Mouse (Mus musculus) lung, postnatal 0 days (tissue): ENCODE measurements around the gene Rnaset2a. TPM values are rescaled to one million over a fixed set of nuclear protein-coding genes. Genes with fewer than 3 reads are reported as not detected.
"Not testable (repeated sequence)": the region's sequence is repeated elsewhere in the genome, so short reads cannot be mapped to it uniquely, and the experiment has no call there.

ENCODE experiments used
- ATAC-seq: fragments of 200-750 bp; cut with Nextera tagmentation; 2 replicates; pipeline ENCODE4 v1.8.0; 2017; ENCODE audit warnings: moderate library complexity
- DNase-seq: peaks from one replicate; pipeline ENCODE4 v3.0.0-alpha.2; 2016; ENCODE audit warnings: low spot score
- H3K27ac ChIP-seq: fragments of 300-500 bp; sonication (generic); 2 replicates; pipeline ENCODE4 v1.5.1; 2014; ENCODE audit warnings: antibody characterized with exemption, mild to moderate bottlenecking, low read length, mixed read lengths
- H3K27me3 ChIP-seq: fragments of 300-500 bp; sonication (generic); replicated peaks from 2 replicates; pipeline ENCODE4 v1.6.1; 2014; ENCODE audit warnings: low read length, mixed read lengths; ENCODE audit not compliant: insufficient read depth
- H3K36me3 ChIP-seq: fragments of 300-500 bp; sonication (generic); 2 replicates; pipeline ENCODE4 v1.6.1; 2014; ENCODE audit warnings: low read length, mixed read lengths; ENCODE audit not compliant: insufficient read depth
- H3K4me1 ChIP-seq: fragments of 300-500 bp; sonication (generic); 2 replicates; pipeline ENCODE4 v1.6.1; 2014; ENCODE audit warnings: antibody characterized with exemption, low read depth, low read length, mixed read lengths; ENCODE audit not compliant: insufficient read depth
- H3K4me2 ChIP-seq: fragments of 300-500 bp; sonication (generic); replicated peaks from 2 replicates; pipeline ENCODE4 v1.6.1; 2014; ENCODE audit warnings: low read depth, mild to moderate bottlenecking, low read length, moderate library complexity, mixed read lengths
- H3K4me3 ChIP-seq: fragments of 300-500 bp; sonication (generic); 2 replicates; pipeline ENCODE4 v1.5.1; 2014; ENCODE audit warnings: low read depth, low read length
- H3K9ac ChIP-seq: fragments of 300-500 bp; sonication (generic); replicated peaks from 2 replicates; pipeline ENCODE4 v1.6.1; 2014; ENCODE audit warnings: low read depth, mild to moderate bottlenecking
- H3K9me3 ChIP-seq: fragments of 300-500 bp; sonication (generic); 2 replicates; pipeline ENCODE4 v1.6.1; 2016; ENCODE audit warnings: low read length, mixed read lengths
- CTCF ChIP-seq: IDR thresholded peaks from 2 replicates; pipeline ENCODE4 v1.5.1; 2016; ENCODE audit warnings: antibody characterized with exemption, mild to moderate bottlenecking
- EP300 ChIP-seq: IDR thresholded peaks from 2 replicates; pipeline ENCODE4 v1.6.1; 2016; ENCODE audit warnings: antibody characterized with exemption, mild to moderate bottlenecking, control low read depth
- WGBS: fragments of 180-500 bp; shearing (Covaris S2); extraction: QIAGEN DNeasy Blood & Tissue Kit; methylation state at CpG from one replicate; pipeline ENCODE4 v1.1.7; 2014; 5-methylcytosine and 5-hydroxymethylcytosine counted together
- polyA plus RNA-seq: library from polyadenylated mRNA; unstranded; fragments of >200 nt; fragmentation: Nextera tagmentation; extraction: Ambion mirVana; gene quantifications from 2 replicates; pipeline ENCODE4 v1.2.1, GENCODE M21; 2015

Rnaset2a gene
- polyA plus RNA-seq, 1 experiment from 2014 or later, result 79.7 TPM

DNA sequence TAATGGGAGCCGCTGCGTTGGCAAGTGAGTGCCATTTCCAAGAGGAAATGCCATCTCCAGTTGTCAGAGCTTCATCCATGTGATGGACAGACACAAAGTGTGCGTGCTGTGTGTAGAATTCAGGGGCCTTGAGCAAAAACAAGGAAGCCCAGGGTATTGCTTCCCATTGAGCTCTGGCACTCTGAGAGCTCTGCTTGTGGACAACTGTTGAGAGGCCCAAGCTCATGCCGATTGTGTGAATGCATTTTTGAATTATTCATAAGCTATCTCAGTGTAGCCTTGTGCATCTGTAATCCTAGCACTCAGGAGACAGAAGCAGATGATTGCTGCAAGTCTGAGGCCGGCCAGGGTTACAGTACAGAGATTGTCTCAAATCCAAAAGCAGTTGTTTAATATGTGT is 29.2 kb upstream of the Rnaset2a start:
- H3K27ac ChIP-seq, result no peak overlapping the region
- peaks cover 24% of the 10 kb centered on the region; the same call in 1 of the 2 replicates for H3K36me3 ChIP-seq
- H3K4me2 ChIP-seq, result no peak overlapping the region
- WGBS, result 94% methylated on average over 5 of the region's 5 CpGs
- H3K9ac ChIP-seq, result no peak overlapping the region
- TF ChIP-seq CTCF (no peak), EP300 (no peak)
- no peak for ATAC-seq
- DNase-seq, result no peak
- H3K4me1 ChIP-seq, result no peaks in the 10 kb centered on the region
- H3K4me3 ChIP-seq, result no peak overlapping the region
- no peaks in the 10 kb centered on the region for H3K9me3 ChIP-seq
- no peaks in the 10 kb centered on the region for H3K27me3 ChIP-seq

DNA sequence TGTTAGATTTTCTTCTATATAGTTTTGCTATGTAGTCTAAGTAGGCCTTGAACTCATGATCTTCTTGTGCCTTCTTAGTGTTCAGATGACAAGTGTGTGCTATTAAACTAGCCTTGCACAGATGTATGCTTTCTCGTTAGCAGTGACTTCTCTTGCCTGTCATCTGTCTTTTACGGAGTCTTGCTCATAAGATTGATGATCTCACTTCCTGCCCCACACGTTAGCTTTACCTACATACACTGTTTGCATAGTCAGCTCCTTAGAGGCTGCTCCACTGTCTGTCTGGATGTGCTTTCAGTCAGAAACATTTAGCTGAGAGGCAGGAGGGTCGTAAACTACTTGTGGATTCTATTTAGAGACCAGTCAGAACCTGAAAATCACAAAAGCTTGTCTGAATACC is 23.2 kb upstream of the Rnaset2a start:
- H3K9me3 ChIP-seq, result no peaks in the 10 kb centered on the region
- ATAC-seq, result no peak
- no peaks in the 10 kb centered on the region for H3K27me3 ChIP-seq
- 34% methylated on average over 4 of the region's 4 CpGs for WGBS
- H3K27ac ChIP-seq, result no peak overlapping the region
- H3K4me1 ChIP-seq, result no peaks in the 10 kb centered on the region
- peaks cover 16% of the 10 kb centered on the region for H3K36me3 ChIP-seq
- no peak overlapping the region for H3K9ac ChIP-seq
- no peak for TF ChIP-seq CTCF
- no peak for TF ChIP-seq EP300
- no peak overlapping the region for H3K4me3 ChIP-seq
- no peak overlapping the region for H3K4me2 ChIP-seq
- DNase-seq, result no peak

DNA sequence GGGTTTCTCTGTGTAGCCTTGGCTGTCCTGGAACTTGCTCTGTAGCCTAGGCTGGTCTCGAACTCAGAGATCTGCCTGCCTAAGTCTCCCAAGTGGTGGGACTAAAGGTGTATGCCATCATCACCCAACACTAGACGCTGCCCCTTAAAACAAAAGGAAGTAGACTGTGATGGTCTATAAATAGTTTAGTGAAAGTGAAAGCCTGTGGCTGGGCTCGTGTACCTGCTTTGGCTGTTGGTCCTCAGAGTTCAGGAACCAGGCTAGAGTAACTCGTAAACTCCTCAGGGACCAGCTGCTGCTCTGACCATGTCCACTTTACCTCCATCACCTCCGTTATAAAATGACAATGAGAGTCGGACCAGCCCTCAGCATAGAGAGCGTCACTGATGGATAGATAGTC is 22.4 kb upstream of the Rnaset2a start:
- Histone ChIP-seq H3K9me3 (no peaks in the 10 kb centered on the region), H3K36me3 (peaks cover 12% of the 10 kb centered on the region), H3K4me2 (no peak overlapping the region), H3K27me3 (no peaks in the 10 kb centered on the region), H3K9ac (no peak overlapping the region), H3K4me3 (no peak overlapping the region), H3K4me1 (no peaks in the 10 kb centered on the region), H3K27ac (no peak overlapping the region)
- DNase-seq (no peak), ATAC-seq (no peak)
- WGBS, result 79% methylated on average over 7 of the region's 7 CpGs
- no peak for TF ChIP-seq CTCF
- no peak for TF ChIP-seq EP300

DNA sequence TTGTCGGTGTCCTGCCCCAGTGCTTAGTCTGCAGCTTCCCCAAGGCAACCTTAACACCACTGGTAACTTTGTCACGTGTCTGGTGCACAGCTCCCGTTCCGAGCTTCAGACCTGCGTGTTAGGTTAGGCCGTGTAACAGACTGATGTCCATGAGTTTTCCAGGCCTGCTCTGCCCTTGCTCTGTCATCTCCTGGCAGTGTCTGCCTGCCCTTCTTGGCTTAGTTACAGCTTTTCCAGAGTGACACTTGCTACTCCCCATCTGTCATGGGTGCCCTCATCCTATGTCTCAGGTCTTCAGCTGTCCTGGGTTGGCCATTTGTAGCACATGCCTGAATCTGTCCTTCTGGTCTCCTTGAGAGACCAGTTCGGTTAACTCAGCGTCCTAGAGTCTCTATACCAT is 19.5 kb upstream of the Rnaset2a start:
- H3K4me2 ChIP-seq, DNase-seq, H3K9me3 ChIP-seq, H3K4me3 ChIP-seq, H3K27ac ChIP-seq, ATAC-seq, H3K9ac ChIP-seq, H3K36me3 ChIP-seq, H3K27me3 ChIP-seq, H3K4me1 ChIP-seq: not testable (repeated sequence)
- WGBS, result 91% methylated on average over 4 of the region's 8 CpGs

DNA sequence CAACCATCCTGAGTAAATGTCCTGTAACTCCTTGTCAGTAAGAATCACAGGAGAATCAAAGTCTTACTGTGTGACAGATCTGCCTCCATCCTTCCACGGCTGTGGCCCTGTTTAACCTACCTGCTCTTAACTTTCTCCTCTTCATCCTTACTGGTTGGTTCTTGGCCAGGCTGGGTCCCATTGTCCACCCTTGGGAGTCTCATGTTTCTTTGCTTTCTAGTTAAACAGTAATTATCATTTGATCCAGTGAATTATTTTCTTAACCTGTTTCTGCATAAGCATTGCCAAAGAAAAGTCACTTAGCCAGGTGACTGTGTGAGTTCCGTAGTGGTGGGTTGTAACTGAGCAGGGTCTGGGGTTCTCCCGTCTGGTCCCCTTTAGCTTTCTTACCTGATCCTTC is 18.6 kb upstream of the Rnaset2a start:
- not testable (repeated sequence) for H3K9me3 ChIP-seq, H3K27me3 ChIP-seq, H3K9ac ChIP-seq, DNase-seq, H3K4me1 ChIP-seq, ATAC-seq, H3K27ac ChIP-seq, H3K36me3 ChIP-seq, H3K4me2 ChIP-seq, H3K4me3 ChIP-seq
- 27% methylated on average over 2 of the region's 3 CpGs for WGBS

DNA sequence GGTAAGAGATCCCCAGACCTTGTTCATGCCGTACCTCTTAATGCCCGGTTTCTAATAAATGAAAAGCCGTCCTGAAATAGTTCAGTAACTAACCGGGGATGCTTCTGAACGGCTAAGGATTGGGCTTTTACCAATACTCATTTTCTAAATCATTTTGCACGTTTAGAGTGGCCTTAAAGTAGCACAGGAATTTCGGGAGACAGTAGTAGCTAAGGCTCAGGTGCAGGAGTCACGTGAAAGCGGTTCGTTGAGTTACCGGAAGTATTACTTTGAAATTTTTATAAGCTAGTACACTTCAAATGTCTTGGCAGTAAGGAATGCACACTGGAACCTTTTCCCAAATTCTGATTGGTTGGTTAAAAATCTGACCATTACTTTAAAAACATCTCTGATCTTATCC is 18.1 kb upstream of the Rnaset2a start:
- ATAC-seq, H3K36me3 ChIP-seq, H3K9me3 ChIP-seq, H3K27ac ChIP-seq, H3K9ac ChIP-seq, H3K4me1 ChIP-seq, H3K27me3 ChIP-seq, DNase-seq: not testable (repeated sequence)
- under 1% methylated on average over 11 of the region's 11 CpGs for WGBS
- Histone ChIP-seq H3K4me2 (peak overlapping the region; percentile 37), H3K4me3 (peak overlapping the region; percentile 43)

DNA sequence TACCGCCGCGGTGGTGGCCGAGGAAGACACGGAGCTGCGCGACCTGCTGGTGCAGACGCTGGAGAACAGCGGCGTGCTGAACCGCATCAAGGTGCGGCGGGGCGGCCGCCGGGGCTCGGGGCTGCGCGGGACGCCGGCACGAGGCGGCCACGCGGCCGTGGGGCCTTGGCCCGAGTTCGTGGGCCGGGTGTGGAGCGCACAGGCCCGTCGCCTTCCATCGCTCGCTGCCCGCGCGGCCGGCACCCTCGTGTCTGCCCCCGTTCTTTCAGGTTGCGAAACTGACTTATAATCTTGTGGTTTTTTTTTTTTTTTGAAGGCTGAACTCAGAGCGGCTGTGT is 17.7 kb upstream of the Rnaset2a start:
- H3K9ac ChIP-seq, H3K4me1 ChIP-seq, H3K27me3 ChIP-seq, H3K27ac ChIP-seq, DNase-seq, H3K9me3 ChIP-seq, H3K36me3 ChIP-seq, ATAC-seq: not testable (repeated sequence)
- under 1% methylated on average over 23 of the region's 42 CpGs for whole genome bisulfite sequencing
- H3K4me3 ChIP-seq, result peak overlapping the region; percentile 43
- H3K4me2 ChIP-seq, result peak overlapping the region; percentile 37

DNA sequence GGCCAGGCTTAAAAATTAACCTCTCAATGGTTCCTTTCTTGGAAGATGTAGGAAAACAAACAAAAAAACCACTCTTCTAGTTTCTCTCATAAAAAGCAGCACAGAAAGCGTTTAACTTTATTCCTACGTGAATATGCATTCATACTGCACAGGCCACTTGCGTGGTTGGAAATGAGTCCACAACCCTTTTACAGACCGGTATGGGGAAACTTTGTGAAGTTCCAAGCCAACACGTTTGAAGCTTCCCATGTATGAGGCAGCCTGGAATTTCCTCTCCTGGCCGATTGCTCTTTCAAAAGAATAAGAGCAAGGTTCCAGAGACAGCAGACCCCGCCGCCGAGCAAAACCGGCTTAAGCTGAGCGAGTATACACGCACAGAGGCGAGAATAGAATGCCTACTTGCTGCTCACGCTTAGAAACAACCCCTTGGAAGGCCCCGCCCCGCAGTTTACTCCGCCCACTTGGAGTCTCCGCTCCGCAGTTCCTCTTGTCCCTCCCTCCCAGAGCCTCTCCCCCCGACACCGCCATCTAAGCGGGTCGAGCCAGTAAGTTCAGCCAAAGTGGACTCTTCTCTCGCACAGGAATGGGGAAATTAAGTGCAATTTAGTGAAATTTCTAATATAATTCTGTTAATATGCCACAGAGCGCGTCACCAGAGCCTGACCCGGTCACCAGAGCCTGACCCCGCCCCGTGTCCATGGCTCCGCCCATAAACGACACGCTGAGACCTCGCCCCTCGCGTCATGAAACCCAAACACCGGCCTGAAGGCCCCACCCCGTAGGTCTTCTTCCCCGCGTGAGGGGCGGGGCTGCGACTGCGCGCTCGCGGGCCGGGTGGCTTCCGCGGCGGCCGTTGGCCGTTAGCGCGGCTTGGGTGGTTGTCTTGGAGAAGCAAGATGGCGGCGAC is 17.1 kb upstream of the Rnaset2a start, which contains the start of gene Fgfr1op:
Fgfr1op (plus strand) TSS at position 801 of the 907 bp plus-strand sequence.
- Histone ChIP-seq H3K4me2 (peak within 1 kb of the TSS; percentile 37), H3K4me3 (peak within 1 kb of the TSS; percentile 43)
- H3K27me3 ChIP-seq, H3K36me3 ChIP-seq, H3K27ac ChIP-seq, H3K9ac ChIP-seq, H3K4me1 ChIP-seq, H3K9me3 ChIP-seq: not testable (repeated sequence)
- DNase-seq (peak; percentile 22), ATAC-seq (peak; percentile 98)
- WGBS, result 2% methylated on average over 12 of the region's 55 CpGs
